Mouse (Mus musculus) kidney, adult 9 months (tissue): ENCODE results near the gene Mylip.
A peak's percentile ranks its signal among the peaks of the same experiment; 100 is the strongest.

Source experiments
- DNase-seq: peaks from one replicate; pipeline ENCODE4 v3.0.0; 2022

The Mylip gene

GRCm38 (mm10) chr13:45389448-45390311 is at the start of gene Mylip:
Gene Mylip, plus strand, starts transcription at chr13:45389742.
- DNase-seq = peak; percentile 99

- DNase-seq = no peak
Measured at GRCm38 (mm10) chr13:45341991-45342390, 47.6 kb upstream of the Mylip start.

- DNase-seq = no peak
Measured at GRCm38 (mm10) chr13:45343541-45343940, 46.0 kb upstream of the Mylip start.

GRCm38 (mm10) chr13:45343966-45344365 is 45.6 kb upstream of the Mylip start:
- no peak for DNase-seq

GRCm38 (mm10) chr13:45345471-45346159 is 43.9 kb upstream of the Mylip start:
- peak; percentile 27 for DNase-seq

GRCm38 (mm10) chr13:45351483-45351882 is 38.1 kb upstream of the Mylip start:
- no peak for DNase-seq

- no peak for DNase-seq
Measured at GRCm38 (mm10) chr13:45354824-45355223, 34.7 kb upstream of the Mylip start.

GRCm38 (mm10) chr13:45358208-45358607 is 31.3 kb upstream of the Mylip start:
- no peak for DNase-seq

GRCm38 (mm10) chr13:45358676-45359323 is 30.7 kb upstream of the Mylip start:
- DNase-seq = no peak

GRCm38 (mm10) chr13:45365788-45366187 is 23.8 kb upstream of the Mylip start:
- no peak for DNase-seq

GRCm38 (mm10) chr13:45371673-45372072 is 17.9 kb upstream of the Mylip start:
- no peak for DNase-seq

GRCm38 (mm10) chr13:45372456-45372855 is 17.1 kb upstream of the Mylip start:
- no peak for DNase-seq

GRCm38 (mm10) chr13:45374846-45375245 is 14.7 kb upstream of the Mylip start:
- DNase-seq = no peak

- DNase-seq = no peak
Measured at GRCm38 (mm10) chr13:45382208-45382607, 7.3 kb upstream of the Mylip start.

- no peak for DNase-seq
Measured at GRCm38 (mm10) chr13:45384636-45385035, 4.9 kb upstream of the Mylip start.

GRCm38 (mm10) chr13:45385521-45385920 is 4.0 kb upstream of the Mylip start:
- no peak for DNase-seq

GRCm38 (mm10) chr13:45386253-45386652 is 3.3 kb upstream of the Mylip start:
- DNase-seq = no peak

- DNase-seq = no peak
Measured at GRCm38 (mm10) chr13:45387231-45387630, 2.3 kb upstream of the Mylip start.

- no peak for DNase-seq
Measured at GRCm38 (mm10) chr13:45388254-45388805, 1.2 kb upstream of the Mylip start.

GRCm38 (mm10) chr13:45388889-45389288 is 653 bp upstream of the Mylip start:
- no peak for DNase-seq

GRCm38 (mm10) chr13:45390312-45390961 is 895 bp downstream of the Mylip start:
- peak; percentile 66 for DNase-seq

- peak; percentile 82 for DNase-seq
Measured at GRCm38 (mm10) chr13:45390962-45391853, 1.7 kb downstream of the Mylip start.
